Mouse (Mus musculus): ENCODE data around the gene Eif1. TPM values are rescaled to one million over a fixed set of nuclear protein-coding genes. Genes with fewer than 3 reads are reported as not detected.
"Not testable (repeated sequence)": the region's sequence is repeated elsewhere in the genome, so short reads cannot be mapped to it uniquely, and the experiment has no call there.

Gene Eif1
- polyA plus RNA-seq, 1 experiment, result 396 TPM

DNA sequence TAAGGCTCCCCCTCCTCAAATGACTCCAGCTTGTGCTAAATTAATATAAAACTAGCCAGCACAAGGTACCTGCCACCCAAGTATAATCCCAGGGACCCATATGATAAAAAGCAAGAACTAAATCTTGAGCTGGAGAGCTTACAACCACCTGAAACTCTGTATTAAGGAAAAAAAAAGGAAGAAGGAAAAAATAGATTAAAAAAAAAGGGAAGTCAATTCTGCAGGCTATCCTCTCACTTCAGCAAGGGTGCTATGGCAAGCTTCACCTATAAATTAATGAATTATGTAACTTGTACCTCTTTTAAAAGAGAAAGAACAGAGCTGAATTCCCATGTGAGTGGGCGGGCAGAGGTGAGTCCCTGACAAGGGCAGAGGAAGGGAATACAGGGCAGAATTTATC, 8.0 kb upstream of the Eif1 start:
- Histone ChIP-seq H3K4me1 (ENCODE audit: control insufficient read depth, insufficient read depth, low read length) (peaks cover 3% of the 10 kb centered on the region), H3K36me3 (ENCODE audit: control insufficient read depth, insufficient read depth, low read length) (no peaks in the 10 kb centered on the region), H3K27me3 (ENCODE audit: control insufficient read depth, insufficient read depth, low read length) (no peaks in the 10 kb centered on the region), H3K27ac (ENCODE audit: control insufficient read depth, insufficient read depth, low read depth, low read length) (no peak overlapping the region), H3K4me3 (ENCODE audit: control insufficient read depth, low read depth, low read length) (no peak overlapping the region)
- TF ChIP-seq POLR2A (IDR thresholded peaks at IDR 0.05; ENCODE audit: control insufficient read depth, low read depth, low read length) (no peak), CTCF (IDR thresholded peaks at IDR 0.05; ENCODE audit: control insufficient read depth, insufficient read depth, insufficient replicate concordance, low read depth, low read length) (no peak)

GRCm38 (mm10) chr11:100312096-100312679, 7.5 kb upstream of the Eif1 start:
- Histone ChIP-seq H3K27ac (ENCODE audit: control insufficient read depth, insufficient read depth, low read depth, low read length) (no peak overlapping the region), H3K4me1 (ENCODE audit: control insufficient read depth, insufficient read depth, low read length) (peaks cover 3% of the 10 kb centered on the region), H3K4me3 (ENCODE audit: control insufficient read depth, low read depth, low read length) (no peak overlapping the region), H3K27me3 (ENCODE audit: control insufficient read depth, insufficient read depth, low read length) (no peaks in the 10 kb centered on the region), H3K36me3 (ENCODE audit: control insufficient read depth, insufficient read depth, low read length) (no peaks in the 10 kb centered on the region)
- TF ChIP-seq POLR2A (IDR thresholded peaks at IDR 0.05; ENCODE audit: control insufficient read depth, low read depth, low read length) (no peak), CTCF (IDR thresholded peaks at IDR 0.05; ENCODE audit: control insufficient read depth, insufficient read depth, insufficient replicate concordance, low read depth, low read length) (no peak)

- no peak for TF ChIP-seq POLR2A (IDR thresholded peaks at IDR 0.05; ENCODE audit: control insufficient read depth, low read depth, low read length)
- TF ChIP-seq CTCF (IDR thresholded peaks at IDR 0.05; ENCODE audit: control insufficient read depth, insufficient read depth, insufficient replicate concordance, low read depth, low read length), result no peak
- no peak overlapping the region for H3K4me3 ChIP-seq (ENCODE audit: control insufficient read depth, low read depth, low read length)
- H3K4me1 ChIP-seq (ENCODE audit: control insufficient read depth, insufficient read depth, low read length), result peaks cover 2% of the 10 kb centered on the region
- H3K27ac ChIP-seq (ENCODE audit: control insufficient read depth, insufficient read depth, low read depth, low read length), result no peak overlapping the region
- no peaks in the 10 kb centered on the region for H3K36me3 ChIP-seq (ENCODE audit: control insufficient read depth, insufficient read depth, low read length)
- H3K27me3 ChIP-seq (ENCODE audit: control insufficient read depth, insufficient read depth, low read length), result no peaks in the 10 kb centered on the region
Observed at GRCm38 (mm10) chr11:100313424-100313823, 6.3 kb upstream of the Eif1 start.

DNA sequence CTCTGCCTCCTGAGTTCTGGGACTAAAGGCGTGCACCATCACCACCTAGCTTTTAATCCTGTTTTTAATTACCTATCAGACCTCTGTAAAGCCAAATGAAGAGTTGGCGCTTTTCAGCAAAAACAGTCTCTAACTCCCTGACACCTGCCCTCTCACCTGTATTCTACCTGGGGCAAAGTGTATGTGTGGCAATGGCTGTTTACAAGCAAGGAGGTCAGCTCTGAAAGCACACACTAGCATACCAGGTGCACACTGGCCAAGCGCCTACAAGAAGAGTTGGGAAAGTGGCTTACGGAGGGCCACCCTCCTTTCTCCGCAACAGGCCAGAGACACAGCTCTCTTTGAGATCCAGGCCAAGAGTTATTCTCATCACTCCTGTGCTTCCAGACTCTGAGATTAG, 4.2 kb upstream of the Eif1 start:
- H3K36me3 ChIP-seq (ENCODE audit: control insufficient read depth, insufficient read depth, low read length), result no peaks in the 10 kb centered on the region
- TF ChIP-seq POLR2A (IDR thresholded peaks at IDR 0.05; ENCODE audit: control insufficient read depth, low read depth, low read length) (no peak), CTCF (IDR thresholded peaks at IDR 0.05; ENCODE audit: control insufficient read depth, insufficient read depth, insufficient replicate concordance, low read depth, low read length) (no peak)
- H3K4me1 ChIP-seq (ENCODE audit: control insufficient read depth, insufficient read depth, low read length), result peaks cover 4% of the 10 kb centered on the region
- H3K4me3 ChIP-seq (ENCODE audit: control insufficient read depth, low read depth, low read length), result no peak overlapping the region
- H3K27ac ChIP-seq (ENCODE audit: control insufficient read depth, insufficient read depth, low read depth, low read length), result no peak overlapping the region
- H3K27me3 ChIP-seq (ENCODE audit: control insufficient read depth, insufficient read depth, low read length), result no peaks in the 10 kb centered on the region

DNA sequence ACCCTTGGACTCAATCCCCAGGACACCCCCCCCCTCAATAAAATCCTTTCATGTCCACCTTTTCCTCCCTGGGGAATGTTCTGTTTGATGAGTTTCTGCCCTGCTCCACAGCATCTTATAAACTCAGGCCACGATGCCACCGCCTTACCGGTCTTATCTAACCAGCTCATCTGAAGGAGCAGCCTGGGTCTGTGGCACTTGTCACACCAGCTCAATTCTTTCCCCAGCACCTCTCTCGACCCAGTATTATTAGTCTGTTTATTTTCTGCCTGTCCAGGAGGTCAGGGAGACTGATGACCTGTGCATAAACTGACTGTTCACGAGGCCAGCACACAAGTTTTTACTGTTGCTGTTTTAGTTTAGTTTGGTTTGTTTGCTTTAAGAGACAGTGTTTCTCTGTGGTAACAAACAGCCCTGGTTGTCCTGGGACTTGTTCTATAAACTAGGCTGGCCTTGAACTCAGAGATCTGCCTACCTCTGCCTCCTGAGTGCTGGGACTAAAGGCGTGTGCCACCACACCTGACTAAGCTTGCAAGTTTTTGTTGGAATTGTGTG, 1.8 kb upstream of the Eif1 start:
- no peak overlapping the region for H3K27ac ChIP-seq (ENCODE audit: control insufficient read depth, insufficient read depth, low read depth, low read length)
- H3K27me3 ChIP-seq (ENCODE audit: control insufficient read depth, insufficient read depth, low read length), result no peaks in the 10 kb centered on the region
- H3K4me1 ChIP-seq (ENCODE audit: control insufficient read depth, insufficient read depth, low read length), result peaks cover 4% of the 10 kb centered on the region
- TF ChIP-seq CTCF (IDR thresholded peaks at IDR 0.05; ENCODE audit: control insufficient read depth, insufficient read depth, insufficient replicate concordance, low read depth, low read length), result no peak
- no peak for TF ChIP-seq POLR2A (IDR thresholded peaks at IDR 0.05; ENCODE audit: control insufficient read depth, low read depth, low read length)
- H3K36me3 ChIP-seq (ENCODE audit: control insufficient read depth, insufficient read depth, low read length), result no peaks in the 10 kb centered on the region
- no peak overlapping the region for H3K4me3 ChIP-seq (ENCODE audit: control insufficient read depth, low read depth, low read length)

DNA sequence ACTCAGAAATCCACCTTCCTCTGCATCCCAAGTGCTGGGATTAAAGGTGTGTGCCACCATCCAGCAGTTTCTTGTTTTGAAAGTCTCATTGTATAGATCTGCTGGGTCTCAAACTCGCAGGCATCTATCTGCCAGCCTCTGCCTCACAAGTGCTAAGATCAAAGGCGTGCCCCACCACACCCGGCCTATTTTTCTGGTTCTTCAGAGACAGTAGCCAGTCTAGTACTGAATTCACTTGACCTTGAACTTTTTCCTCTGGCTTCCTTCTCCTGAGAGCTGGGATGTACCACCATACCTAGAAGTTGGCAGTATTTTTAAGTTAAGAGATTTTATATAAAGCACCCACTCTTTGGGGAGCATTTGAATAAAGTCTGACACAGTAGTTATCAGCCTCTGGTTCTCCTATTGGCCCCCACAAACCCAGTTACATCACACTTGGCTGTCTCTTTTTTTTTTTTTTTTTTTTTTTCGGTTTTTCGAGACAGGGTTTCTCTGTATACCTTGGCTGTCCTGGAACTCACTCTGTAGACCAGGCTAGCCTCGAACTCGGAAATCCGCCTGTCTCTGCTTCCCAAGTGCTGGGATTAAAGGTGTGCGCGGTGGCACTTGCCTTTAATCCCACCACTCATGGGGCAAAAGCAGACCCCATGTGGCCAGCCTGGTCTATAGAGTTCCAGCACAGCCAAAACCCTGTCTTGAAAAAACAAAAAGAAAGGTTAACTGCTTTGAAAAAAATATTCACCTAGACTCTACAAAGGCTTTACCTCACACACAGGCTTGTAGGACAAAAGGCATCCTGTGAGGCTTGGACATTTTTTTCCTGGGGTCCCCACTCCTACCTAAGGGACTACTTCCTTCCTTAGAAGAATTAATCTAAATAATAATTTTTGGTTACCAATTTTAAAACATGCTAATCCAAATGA, 895 bp upstream of the Eif1 start:
- H3K27ac ChIP-seq (ENCODE audit: control insufficient read depth, insufficient read depth, low read depth, low read length), result peak overlapping the region; percentile 45
- no peak for TF ChIP-seq POLR2A (IDR thresholded peaks at IDR 0.05; ENCODE audit: control insufficient read depth, low read depth, low read length)
- TF ChIP-seq CTCF (IDR thresholded peaks at IDR 0.05; ENCODE audit: control insufficient read depth, insufficient read depth, insufficient replicate concordance, low read depth, low read length), result no peak
- H3K4me3 ChIP-seq (ENCODE audit: control insufficient read depth, low read depth, low read length), result peak overlapping the region; percentile 90

GRCm38 (mm10) chr11:100320172-100320630, 516 bp downstream of the Eif1 start:
- Histone ChIP-seq H3K27me3 (ENCODE audit: control insufficient read depth, insufficient read depth, low read length) (no peaks in the 10 kb centered on the region), H3K4me1 (ENCODE audit: control insufficient read depth, insufficient read depth, low read length) (peaks cover 4% of the 10 kb centered on the region), H3K27ac (ENCODE audit: control insufficient read depth, insufficient read depth, low read depth, low read length) (peak overlapping the region; percentile 68), H3K36me3 (ENCODE audit: control insufficient read depth, insufficient read depth, low read length) (no peaks in the 10 kb centered on the region), H3K4me3 (ENCODE audit: control insufficient read depth, low read depth, low read length) (peak overlapping the region; percentile 90)
- TF ChIP-seq CTCF (IDR thresholded peaks at IDR 0.05; ENCODE audit: control insufficient read depth, insufficient read depth, insufficient replicate concordance, low read depth, low read length), result no peak
- peak; percentile 73 for TF ChIP-seq POLR2A (IDR thresholded peaks at IDR 0.05; ENCODE audit: control insufficient read depth, low read depth, low read length)

More for the DNA sequence above, 895 bp upstream of the Eif1 start:
- H3K4me1 ChIP-seq (ENCODE audit: control insufficient read depth, insufficient read depth, low read length), result peaks cover 4% of the 10 kb centered on the region
- no peaks in the 10 kb centered on the region for H3K27me3 ChIP-seq (ENCODE audit: control insufficient read depth, insufficient read depth, low read length)
- no peaks in the 10 kb centered on the region for H3K36me3 ChIP-seq (ENCODE audit: control insufficient read depth, insufficient read depth, low read length)

DNA sequence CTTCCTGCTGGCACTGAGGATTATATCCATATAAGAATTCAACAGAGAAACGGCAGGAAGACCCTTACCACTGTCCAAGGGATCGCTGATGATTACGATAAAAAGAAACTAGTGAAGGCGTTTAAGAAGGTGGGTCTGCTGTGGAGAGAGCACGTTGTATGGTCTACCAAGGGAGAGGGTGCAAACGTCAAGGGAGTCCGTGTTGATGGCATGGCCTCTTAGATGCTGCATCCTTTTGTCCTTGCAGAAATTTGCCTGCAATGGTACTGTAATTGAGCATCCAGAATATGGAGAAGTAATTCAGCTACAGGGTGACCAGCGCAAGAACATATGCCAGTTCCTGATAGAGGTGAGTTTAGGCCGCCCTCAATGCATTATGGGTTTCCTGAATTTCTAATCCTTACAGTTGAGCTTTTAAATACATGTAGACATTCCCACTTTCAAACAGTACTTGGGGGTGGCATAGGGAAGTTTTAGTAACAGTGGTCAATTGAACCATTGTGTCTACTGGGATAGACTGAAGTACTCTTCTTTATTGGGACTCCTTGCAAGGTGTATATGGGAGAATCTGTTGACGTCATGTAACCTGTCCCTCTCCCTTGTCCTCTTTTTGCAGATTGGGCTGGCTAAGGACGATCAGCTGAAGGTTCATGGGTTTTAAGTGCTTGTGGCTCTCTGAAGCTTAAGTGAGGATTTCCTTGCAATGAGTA, 1.2 kb downstream of the Eif1 start:
- not testable (repeated sequence) for H3K27me3 ChIP-seq (ENCODE audit: control insufficient read depth, insufficient read depth, low read length); H3K36me3 ChIP-seq (ENCODE audit: control insufficient read depth, insufficient read depth, low read length); H3K4me1 ChIP-seq (ENCODE audit: control insufficient read depth, insufficient read depth, low read length)
- H3K27ac ChIP-seq (ENCODE audit: control insufficient read depth, insufficient read depth, low read depth, low read length), result peak overlapping the region; percentile 56; the same call in 1 of the 2 replicates
- H3K4me3 ChIP-seq (ENCODE audit: control insufficient read depth, low read depth, low read length), result peak overlapping the region; percentile 90

DNA sequence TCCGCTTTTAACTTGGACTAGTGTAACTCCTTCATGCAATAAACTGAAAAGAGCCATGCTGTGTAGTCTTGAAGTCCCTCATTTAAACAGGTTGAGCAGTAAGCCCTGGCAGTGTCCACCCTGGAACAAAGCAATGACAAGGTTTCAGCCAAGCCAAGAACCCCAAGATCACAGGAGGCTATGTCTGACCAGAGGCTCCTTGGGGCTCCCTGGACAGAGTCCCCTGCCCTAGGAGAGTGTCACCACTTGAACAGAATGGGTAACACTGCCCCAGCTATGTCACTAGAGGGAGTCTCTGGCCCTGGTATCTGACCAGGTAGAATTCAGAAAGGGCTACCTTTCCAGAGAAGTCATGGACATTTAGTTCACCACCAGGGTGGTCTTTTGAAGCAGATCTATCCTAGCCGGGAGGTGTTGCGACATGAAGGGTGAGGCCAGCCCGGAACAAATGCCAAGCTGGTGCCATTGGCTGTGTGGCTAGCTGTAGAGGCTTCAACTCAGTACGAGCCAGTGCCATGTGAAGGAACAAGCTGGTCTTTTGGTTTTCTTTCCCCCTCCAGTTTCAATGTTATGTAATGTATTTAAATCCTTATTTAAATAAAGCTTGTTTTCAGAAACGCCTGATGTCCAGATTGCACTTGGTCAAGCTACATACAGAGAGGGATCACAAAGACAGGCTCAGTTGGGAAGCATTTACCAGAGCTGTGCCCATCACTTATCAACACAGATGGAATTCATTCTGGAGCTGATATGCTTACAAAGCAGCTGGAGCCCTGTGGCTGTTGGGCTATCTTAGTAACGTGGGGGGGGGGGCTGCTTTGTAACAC, 2.0 kb downstream of the Eif1 start:
- H3K27ac ChIP-seq (ENCODE audit: control insufficient read depth, insufficient read depth, low read depth, low read length); H3K36me3 ChIP-seq (ENCODE audit: control insufficient read depth, insufficient read depth, low read length); H3K4me1 ChIP-seq (ENCODE audit: control insufficient read depth, insufficient read depth, low read length); H3K27me3 ChIP-seq (ENCODE audit: control insufficient read depth, insufficient read depth, low read length): not testable (repeated sequence)
- H3K4me3 ChIP-seq (ENCODE audit: control insufficient read depth, low read depth, low read length), result peak overlapping the region; percentile 40

Measured in testis, adult 2 months (tissue).